Mouse (Mus musculus) left cerebral cortex, postnatal 14 days (tissue): ENCODE results near the gene Best1. TPM values are rescaled to one million over a fixed set of nuclear protein-coding genes. Genes with fewer than 3 reads are reported as not detected.

Experiments used
- DNase-seq, 2 experiments: peaks; one replicate each; pipeline ENCODE4 v3.0.0; 2021 to 2022; ENCODE audit warnings: low spot score in 2 of 2, mixed read lengths in 1 of 2
- intact Hi-C: fragments of 180-260 bp; cut with DNase I; formaldehyde crosslinking; loops from one replicate; pipeline ENCODE4 v1.15.1; 2025
- total RNA-seq, 2 experiments: library from RNA; stranded (reverse); gene quantifications; 2 replicates each; pipeline ENCODE4 v1.2.3; 2021

Best1 gene
- total RNA-seq, 2 experiments from 2014 or later = 1.1 to 2.1 TPM

DNA sequence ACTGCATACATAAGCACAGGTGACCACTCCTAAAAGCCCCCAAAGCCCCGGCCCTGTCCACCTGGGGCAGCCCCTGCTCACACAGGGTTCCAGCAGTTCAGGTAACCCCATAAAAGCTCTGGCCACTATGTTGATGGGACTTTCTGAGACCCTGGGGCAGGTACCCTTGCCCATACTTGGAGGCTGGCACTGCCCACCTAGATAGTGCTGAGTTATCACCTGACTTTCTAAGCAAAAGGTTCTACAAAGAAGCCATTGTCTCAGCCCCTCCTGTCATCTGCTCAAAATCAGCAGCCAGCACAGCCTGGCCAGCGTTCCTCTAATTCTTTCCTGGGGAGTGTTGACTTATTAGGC, 3.4 kb downstream of the Best1 start:
- intact Hi-C loops = no loop called here
- no peak for DNase-seq

DNA sequence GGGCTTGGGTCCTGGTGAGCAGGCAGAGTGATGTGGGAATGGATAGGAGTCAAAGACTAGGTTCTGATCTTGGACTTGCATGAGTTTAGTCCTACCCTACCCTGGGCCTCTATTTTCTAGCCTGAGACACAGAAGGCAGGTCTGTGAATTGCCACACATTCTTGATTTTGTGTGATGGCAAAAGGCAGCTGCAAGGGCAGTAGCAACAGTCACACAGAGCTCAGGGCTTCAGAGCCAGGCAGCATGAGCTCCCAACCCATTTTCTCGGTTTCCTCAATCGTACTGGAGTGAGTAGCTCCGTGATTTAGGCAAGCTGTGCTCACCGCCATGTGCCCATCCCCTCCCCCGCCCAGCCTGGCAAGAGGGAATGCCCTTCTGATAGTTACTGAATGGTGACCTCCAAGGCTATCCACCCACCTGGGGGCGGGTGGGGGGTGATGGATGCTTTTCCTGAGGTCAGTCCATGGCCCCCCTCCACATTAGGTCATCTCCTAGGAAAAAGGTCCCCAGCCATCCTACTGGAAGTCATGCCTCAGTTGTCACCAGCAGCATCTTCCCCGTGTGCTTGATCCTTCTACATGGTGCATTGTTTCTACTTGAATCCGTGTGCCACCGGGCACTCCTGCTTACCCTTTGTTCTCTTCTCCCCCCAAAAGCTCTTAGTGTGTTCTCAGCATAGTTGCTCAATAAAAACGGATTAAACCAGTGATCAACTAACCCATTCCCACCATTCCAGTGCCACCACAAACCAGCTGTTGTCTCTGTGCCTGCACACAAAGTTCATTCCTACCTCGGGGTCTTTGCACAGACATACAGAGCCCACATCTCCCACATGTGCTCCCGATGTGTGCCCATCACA, 4.0 kb downstream of the Best1 start:
- intact Hi-C loops = no loop called here

DNA sequence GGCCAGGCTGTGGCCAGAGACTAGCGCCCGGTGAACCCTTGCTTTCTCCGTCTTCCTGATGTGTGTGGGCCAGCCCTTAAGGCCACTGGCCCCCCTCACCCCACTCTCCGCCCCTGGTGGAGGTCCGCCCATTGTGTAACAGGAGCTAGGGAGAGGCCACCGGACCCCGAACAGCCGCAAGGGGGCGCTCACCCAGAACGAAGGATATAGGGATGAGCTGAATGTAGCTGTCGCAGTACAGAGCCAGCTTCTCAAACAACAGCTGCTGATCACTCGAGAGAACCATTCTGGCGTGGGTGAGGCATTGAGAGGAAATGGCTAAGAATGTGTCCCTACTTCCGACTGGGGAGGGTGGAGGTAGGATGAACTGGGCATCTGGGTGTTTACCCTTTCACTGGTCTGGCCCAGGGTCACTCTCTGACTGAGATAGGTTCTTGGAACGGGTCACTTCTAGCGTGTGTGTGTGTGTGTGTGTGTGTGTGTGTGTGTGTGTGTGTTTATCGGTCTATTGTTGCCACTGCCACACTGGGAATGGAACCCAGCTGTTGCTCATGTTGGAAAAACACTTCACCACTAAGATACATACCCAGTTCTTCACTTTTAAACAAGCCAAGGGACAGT, 8.3 kb downstream of the Best1 start:
- intact Hi-C loops = no loop called here
- peak; percentile 80 to 90 for DNase-seq

More for the DNA sequence above, 4.0 kb downstream of the Best1 start:
- no peak for DNase-seq

DNA sequence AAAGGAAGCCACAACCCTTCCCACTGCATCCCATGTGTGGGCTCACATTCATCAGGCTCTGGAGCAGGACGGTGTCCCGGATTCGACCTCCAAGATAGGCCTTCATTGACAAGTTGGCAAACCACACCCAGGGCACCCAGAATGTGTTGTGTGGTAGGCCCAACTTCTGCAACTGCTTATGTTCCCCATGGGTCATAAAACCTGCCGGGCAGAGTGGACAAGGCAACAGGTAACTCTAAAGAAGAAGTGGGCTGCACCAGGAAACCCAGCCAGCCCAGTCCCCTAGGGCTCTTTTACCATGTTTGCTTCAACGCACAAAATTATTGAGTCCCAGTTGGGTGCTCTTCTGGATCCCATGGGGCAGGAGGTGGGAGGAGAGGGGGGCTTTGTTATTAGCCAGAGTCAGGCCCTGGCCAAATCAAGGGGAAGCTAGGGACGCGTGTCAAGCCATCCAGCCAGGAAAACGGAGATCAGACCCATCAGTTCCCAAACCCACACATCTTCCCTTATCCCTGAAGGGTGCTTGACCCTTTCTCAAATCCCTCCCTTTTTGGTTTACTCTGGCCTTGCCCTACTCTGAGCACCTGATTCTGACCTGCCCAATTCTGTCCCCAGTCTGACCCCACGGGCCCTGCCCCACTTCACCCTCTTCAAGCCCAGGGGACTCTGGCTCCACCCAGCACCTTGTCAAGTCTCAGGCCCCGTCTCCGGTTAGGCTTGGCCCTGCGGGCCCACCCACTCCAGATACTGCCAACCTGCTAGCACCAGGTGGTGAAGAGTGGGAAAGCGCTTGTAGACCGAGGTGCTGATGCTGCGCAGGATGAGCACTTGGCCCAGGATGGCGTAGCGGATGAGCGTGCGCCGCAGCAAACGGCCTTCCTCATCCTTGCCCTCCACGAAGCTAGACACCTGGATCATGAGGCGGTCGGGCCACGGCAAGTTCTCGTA, 9.1 kb downstream of the Best1 start:
- DNase-seq = no peak
- intact Hi-C loops = no loop called here

DNA sequence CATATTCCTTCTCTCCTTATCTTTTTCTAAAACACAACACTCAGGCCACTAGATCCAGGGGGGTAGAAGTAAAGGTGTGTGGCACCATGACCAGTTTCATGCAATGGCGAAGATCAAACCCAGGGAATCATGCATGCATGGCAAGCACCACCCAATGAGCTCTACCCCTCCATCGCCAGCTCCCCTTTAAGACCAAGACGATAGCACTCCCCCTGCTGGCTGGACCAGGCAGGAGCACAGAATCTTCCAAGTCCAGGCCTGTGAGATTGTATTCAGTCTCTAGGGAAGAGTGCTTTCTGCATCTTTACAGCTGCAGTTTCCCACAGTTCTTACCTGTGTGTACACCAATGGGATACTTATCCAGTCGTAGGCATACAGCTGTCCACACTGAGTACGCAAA, 10.1 kb downstream of the Best1 start:
- peak; percentile 80 for DNase-seq
- intact Hi-C loops = loop anchor here (1.0 kb wide), 1 partner anchor 75 kb away; no protein-coding TSS in a partner anchor

DNA sequence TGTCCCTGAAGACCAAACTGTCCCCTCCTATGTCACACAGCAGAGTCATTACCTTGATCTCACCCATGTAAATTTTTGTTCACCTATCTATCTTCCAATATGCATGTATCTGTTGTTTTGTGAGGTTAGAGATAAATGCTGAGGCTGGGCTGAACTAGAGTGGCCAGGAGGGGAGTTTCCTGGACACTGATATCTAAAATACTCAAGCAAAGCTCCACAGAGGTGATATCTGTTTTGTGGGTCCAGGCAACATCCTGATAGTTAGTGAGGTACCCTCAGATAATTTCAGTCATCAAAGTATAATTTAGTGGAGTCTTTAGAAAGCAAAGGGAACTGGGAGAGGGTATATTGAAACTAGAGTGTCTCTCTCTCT, 11.6 kb downstream of the Best1 start:
- intact Hi-C loops = no loop called here
- DNase-seq = no peak

DNA sequence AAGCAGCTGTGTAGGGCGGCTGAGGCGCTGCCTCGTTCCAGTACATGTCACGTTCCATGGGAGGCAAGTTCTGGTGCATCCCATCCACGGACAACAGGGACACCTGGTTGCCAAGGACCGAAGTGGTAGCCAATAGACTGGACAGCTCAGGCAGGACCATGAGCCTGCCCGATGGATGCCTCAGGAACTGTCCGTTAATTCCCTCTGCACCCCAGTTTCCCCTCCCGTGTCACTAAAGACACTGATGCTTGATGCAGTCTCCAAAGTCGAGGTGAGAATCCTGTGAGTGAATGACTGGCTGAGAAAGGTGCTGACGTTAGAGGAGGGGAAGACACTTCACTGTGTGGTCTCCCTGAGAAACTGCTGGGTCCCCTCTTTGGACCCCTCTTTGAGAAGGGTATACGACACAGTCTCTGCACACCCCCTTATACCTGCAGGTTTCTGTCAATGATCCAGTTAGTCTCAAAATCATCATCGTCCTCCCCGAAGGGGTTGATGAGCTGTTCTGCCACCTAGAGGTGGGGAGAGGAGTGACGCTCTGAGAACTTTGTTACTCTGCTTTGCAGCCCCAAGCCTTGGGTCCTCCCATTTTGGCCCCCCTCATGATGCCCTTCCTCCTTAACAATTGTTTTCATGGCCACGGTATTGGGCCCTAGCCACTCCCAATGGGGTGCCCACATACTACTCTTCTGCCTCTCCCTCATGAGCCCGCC, 12.1 kb downstream of the Best1 start:
- intact Hi-C loops = no loop called here
- DNase-seq = no peak

DNA sequence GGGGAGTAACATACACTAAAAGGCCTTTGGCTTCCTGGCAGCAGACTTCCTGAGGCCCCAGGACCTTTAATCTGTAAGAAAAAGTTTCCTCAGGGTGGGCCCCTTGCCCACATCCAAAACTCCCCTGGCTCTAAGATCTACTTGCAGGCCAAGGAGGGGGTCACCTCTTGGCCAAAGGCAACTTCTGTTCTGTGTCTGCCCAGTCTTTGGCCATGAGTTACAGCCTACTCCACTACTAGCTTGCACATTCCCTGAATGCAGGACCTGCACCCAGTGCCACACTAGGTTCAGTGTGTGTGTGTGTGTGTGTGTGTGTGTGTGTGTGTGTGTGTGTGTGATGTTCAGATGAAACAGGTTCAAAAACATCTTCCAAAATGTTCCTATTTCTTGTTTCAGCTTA, 13.8 kb downstream of the Best1 start:
- intact Hi-C loops = no loop called here
- DNase-seq = no peak

DNA sequence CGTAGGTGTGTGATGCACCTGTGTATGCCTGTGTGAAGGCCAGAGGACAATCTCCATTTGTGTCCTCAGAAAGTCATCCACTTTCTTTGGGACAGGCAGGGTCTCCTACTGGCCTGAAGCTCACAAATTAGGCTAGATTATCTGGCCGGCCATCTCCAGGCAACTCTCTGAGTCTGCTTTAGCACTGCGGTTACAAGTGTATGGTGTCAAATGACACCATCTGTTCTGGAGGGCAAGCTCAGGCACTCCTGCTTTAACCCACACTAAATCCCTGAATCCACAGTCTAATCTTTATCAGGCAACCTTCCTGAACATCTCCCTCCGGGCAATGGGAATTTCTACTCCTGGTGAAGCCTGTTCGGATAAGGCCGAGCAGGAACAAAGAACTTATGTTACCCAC, 14.2 kb downstream of the Best1 start:
- intact Hi-C loops = no loop called here

DNA sequence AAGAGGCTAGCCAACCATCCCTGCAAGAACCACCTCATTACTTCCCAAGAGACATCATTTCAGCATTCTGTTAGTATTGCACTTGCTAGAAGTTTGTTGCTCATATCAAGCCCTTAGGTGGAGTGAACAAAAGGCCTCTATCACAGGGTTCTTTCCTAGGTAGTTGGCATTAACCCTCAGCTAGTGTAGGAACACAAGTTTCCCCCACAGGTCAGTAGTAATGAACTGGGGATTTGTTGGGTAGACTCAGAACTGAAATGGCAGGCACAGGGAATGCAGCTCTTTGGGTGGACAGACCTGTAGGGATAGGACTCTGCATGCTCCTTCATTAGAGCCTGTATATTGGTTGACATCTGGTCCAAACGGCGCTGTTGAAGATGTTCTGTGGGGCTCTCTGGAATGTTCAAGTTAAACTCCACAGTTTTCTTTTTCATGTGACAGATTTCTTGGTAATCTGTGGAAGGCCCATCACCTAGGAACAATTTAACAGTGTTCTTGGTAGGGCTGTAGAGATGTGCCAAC, 15.5 kb downstream of the Best1 start:
- intact Hi-C loops = no loop called here

More for the DNA sequence above, 14.2 kb downstream of the Best1 start:
- no peak for DNase-seq

DNA sequence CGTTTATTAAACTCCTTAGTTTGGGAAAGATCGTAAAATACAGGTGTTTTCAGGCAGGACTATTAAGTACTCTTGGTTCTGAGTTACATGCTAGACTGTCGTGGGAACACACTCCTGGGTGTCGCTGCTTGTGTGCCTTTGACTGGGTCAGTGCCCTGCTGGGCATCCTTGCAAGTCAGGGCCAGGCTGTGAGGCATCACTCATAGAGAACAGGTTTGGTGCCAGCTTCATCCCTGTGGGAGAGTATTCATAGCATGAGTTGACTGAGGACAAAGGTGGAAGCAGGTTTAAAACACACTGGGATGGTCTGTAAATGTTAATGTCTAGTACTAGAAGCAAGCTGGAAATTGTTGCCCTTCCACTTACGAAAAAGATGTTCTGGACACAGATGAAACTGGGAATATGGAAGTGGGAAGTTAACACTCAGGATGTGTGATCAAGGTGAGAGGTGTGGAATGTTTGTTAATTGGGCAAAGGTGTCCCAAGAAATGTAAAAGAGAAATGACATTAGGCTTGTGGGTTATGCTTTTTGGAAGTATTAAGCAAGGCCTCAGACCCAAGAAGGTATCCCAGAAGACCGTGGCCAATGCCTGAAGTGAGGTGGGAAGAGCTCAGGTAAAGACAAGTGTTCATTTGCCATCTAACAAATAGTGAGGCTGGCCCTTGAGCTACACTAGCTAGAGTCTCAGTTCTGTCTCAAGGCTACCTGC, 16.1 kb downstream of the Best1 start:
- intact Hi-C loops = no loop called here
- DNase-seq = no peak

More for the DNA sequence above, 15.5 kb downstream of the Best1 start:
- no peak for DNase-seq

DNA sequence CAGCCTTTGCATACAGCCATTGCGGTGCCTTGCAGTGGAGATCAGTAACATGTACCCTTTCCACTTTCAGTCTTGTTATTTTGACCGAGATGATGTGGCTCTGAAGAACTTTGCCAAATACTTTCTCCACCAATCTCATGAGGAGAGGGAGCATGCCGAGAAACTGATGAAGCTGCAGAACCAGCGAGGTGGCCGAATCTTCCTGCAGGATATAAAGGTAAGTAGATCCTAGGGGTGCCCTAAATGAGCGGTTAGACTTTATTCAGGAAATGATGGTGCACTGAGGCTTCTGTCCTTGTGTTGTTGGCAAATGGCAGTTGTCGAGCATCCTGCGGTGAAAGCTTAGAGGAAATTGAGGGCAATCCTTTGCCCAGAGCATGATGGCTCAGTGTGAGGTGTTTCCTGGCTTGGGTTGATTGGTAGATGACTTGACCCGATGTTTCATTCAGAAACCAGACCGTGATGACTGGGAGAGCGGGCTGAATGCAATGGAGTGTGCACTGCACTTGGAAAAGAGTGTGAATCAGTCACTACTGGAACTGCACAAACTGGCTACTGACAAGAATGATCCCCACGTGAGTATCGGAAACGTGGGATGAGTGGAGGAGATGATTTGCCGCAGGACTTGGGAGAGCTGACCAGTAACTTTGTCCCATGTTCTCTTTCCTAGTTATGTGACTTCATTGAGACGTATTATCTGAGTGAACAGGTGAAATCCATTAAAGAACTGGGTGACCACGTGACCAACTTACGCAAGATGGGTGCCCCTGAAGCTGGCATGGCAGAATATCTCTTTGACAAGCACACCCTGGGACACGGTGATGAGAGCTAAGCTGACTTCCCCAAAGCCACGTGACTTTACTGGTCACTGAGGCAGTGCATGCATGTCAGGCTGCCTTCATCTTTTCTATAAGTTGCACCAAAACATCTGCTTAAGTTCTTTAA, 17.1 kb downstream of the Best1 start:
- intact Hi-C loops = no loop called here
- DNase-seq = no peak

DNA sequence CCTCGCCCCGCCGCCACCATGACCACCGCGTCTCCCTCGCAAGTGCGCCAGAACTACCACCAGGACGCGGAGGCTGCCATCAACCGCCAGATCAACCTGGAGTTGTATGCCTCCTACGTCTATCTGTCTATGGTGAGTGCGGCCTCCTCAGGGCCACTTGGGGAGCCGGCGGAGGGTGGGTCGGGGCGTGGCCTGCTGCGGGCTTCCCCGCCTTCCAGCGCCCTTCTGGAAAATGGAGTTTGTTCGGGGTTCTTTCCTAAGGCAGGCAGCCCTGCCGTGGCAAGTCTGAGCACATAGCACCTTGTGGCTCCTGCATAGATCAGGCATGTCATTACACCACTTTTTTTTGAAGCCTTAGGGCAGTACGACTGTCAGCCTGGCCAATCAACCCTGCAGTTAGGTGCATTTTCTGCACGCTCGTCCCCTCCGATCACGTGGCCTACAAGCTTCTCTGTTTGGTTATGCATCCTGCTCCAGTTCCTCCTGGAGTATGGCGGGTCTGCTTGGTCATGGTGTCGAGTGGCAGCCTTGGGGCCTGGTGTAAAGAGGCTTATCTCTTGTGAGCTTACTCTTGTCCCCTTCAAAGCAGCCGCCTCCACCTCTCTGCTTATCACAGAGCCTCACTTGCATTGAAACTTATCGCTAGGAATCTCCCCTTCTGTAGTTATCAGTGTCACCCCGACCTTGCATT, 18.4 kb downstream of the Best1 start:
- peak; percentile 55 to 66 for DNase-seq
- intact Hi-C loops = loop anchor here (2.0 kb wide), 1 partner anchor 62 kb away; no protein-coding TSS in a partner anchor

DNA sequence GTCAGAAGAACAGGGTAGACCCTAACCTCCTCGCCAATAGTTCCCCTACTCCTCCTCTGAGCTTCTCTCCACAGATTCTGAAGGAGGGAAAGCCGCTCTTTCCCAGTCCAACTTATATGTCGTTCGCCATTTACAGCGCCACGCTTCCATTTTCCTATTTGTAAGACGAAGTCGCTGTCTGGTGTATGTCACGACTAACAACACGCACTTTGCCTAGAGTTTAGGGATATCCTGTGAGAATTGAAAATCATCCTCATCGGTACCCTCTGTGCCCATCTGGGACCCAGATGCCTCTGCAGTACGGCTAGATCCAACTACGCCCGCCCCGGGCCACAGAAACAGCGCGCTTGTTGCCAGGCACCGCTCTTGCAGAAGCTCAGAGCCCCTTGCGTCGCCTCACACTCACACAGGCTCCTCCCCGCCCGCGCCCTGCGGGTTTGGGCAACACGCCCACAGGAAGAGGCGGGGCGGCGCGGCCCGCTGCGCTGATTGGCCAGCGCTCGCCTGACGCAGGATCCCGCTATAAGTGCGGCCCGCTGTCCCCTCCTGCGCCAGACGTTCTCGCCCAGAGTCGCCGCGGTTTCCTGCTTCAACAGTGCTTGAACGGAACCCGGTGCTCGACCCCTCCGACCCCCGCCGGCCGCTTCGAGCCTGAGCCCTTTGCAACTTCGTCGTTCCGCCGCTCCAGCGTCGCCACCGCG, 19.1 kb downstream of the Best1 start:
- intact Hi-C loops = loop anchor here (2.0 kb wide), 1 partner anchor 62 kb away; no protein-coding TSS in a partner anchor
- DNase-seq = peak; percentile 98

DNA sequence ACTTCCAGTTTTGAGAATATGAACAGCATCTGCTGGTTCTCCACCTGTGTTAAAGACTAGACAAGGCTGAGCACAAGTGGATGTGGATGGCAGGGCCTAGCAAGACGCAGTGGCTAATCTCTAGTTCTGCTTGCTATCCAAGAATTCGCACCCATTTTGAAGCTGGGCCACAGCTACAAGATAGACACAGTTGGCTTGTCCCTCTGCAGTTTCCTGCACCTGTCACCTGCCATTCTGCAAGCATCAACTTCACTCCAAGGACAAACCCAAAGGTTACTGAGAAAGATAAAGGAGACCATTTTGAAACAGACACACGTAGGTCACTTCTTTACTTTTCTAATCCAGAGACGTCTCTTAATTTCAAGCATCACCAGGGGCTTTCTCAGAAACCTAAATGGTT, 19.8 kb downstream of the Best1 start:
- intact Hi-C loops = loop anchor here (2.0 kb wide), 1 partner anchor 61 kb away; no protein-coding TSS in a partner anchor
- DNase-seq = no peak

DNA sequence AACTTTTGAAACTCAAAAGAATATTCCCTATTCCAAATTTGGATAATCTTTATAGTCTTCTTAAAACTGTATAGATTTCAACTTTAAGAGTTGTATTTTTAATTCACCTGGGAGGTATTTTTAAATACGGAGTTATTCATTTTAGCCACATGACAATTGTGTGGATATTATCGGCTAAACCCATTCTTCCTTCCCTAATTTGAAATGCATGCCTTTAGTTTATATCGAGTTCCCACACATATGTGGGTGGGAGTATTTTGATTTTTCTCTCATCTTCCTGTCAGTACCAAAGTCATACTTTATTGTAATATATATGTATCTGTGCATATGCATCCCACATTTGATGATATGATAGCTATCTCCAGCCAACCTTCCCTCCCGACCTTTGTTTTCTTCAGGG, 21.2 kb downstream of the Best1 start, which contains the start of gene Fth1:
Gene Fth1, plus strand, starts transcription at position 341 of the 400 bp plus-strand sequence.
- no peak for DNase-seq
- intact Hi-C loops = no loop called here
